Mouse (Mus musculus): ENCODE data around the gene Hoxb7. TPM values are rescaled to one million over a fixed set of nuclear protein-coding genes. Genes with fewer than 3 reads are reported as not detected.

Gene Hoxb7
- polyA plus RNA-seq, 1 experiment from 2014 or later, result 3.5 TPM

- Histone ChIP-seq H3K4me1 (ENCODE audit: insufficient read depth) (no peaks in the 10 kb centered on the region), H3K27me3 (ENCODE audit: insufficient read depth, low read length) (peaks cover 82% of the 10 kb centered on the region), H3K9me3 (ENCODE audit: low read depth, low read length) (no peaks in the 10 kb centered on the region), H3K9ac (peak overlapping the region; percentile 56), H3K4me2 (peak overlapping the region; percentile 84), H3K4me3 (ENCODE audit: low read depth, low read length) (peak overlapping the region; percentile 72), H3K27ac (ENCODE audit: low read depth) (peak overlapping the region; percentile 89), H3K36me3 (ENCODE audit: insufficient read depth) (peaks cover 14% of the 10 kb centered on the region)
- 14% methylated on average over 23 of the region's 23 CpGs for WGBS
- TF ChIP-seq CTCF (IDR thresholded peaks at IDR 0.05; ENCODE audit: low read depth), result no peak
- ATAC-seq (ENCODE audit: insufficient read depth) (no peak), DNase-seq (peak; percentile 56)
These were observed 16.1 kb downstream of the Hoxb7 start for GRCm38 (mm10) chr11:96302381-96303150.

GRCm38 (mm10) chr11:96303151-96304099 lies 17.0 kb downstream of the Hoxb7 start, which contains the start of gene Hoxb5:
Gene Hoxb5, plus strand, starts transcription at chr11:96303336.
- peaks cover 14% of the 10 kb centered on the region for H3K36me3 ChIP-seq (ENCODE audit: insufficient read depth)
- peak within 1 kb of the TSS; percentile 72 for H3K4me3 ChIP-seq (ENCODE audit: low read depth, low read length)
- H3K9ac ChIP-seq, result peak within 1 kb of the TSS; percentile 99
- H3K4me1 ChIP-seq (ENCODE audit: insufficient read depth), result no peaks in the 10 kb centered on the region
- H3K27me3 ChIP-seq (ENCODE audit: insufficient read depth, low read length), result peaks cover 81% of the 10 kb centered on the region
- H3K27ac ChIP-seq (ENCODE audit: low read depth), result peak within 1 kb of the TSS; percentile 100
- TF ChIP-seq CTCF (IDR thresholded peaks at IDR 0.05; ENCODE audit: low read depth), result peak; percentile 95
- DNase-seq (peak; percentile 97), ATAC-seq (ENCODE audit: insufficient read depth) (peak; percentile 76)
- under 1% methylated on average over 67 of the region's 69 CpGs for WGBS
- H3K9me3 ChIP-seq (ENCODE audit: low read depth, low read length), result no peaks in the 10 kb centered on the region
- H3K4me2 ChIP-seq, result peak within 1 kb of the TSS; percentile 84

- 1% methylated on average over 38 of the region's 38 CpGs for WGBS
- H3K4me2 ChIP-seq, result peak overlapping the region; percentile 84
- TF ChIP-seq CTCF (IDR thresholded peaks at IDR 0.05; ENCODE audit: low read depth), result no peak
- peak; percentile 59 for DNase-seq
- H3K9me3 ChIP-seq (ENCODE audit: low read depth, low read length), result no peaks in the 10 kb centered on the region
- H3K36me3 ChIP-seq (ENCODE audit: insufficient read depth), result peaks cover 14% of the 10 kb centered on the region
- H3K9ac ChIP-seq, result peak overlapping the region; percentile 99
- no peak for ATAC-seq (ENCODE audit: insufficient read depth)
- H3K4me1 ChIP-seq (ENCODE audit: insufficient read depth), result no peaks in the 10 kb centered on the region
- peak overlapping the region; percentile 100 for H3K27ac ChIP-seq (ENCODE audit: low read depth)
- H3K27me3 ChIP-seq (ENCODE audit: insufficient read depth, low read length), result peaks cover 72% of the 10 kb centered on the region
- peak overlapping the region; percentile 72 for H3K4me3 ChIP-seq (ENCODE audit: low read depth, low read length)
These were observed 18.2 kb downstream of the Hoxb7 start for GRCm38 (mm10) chr11:96304381-96305195.

DNA sequence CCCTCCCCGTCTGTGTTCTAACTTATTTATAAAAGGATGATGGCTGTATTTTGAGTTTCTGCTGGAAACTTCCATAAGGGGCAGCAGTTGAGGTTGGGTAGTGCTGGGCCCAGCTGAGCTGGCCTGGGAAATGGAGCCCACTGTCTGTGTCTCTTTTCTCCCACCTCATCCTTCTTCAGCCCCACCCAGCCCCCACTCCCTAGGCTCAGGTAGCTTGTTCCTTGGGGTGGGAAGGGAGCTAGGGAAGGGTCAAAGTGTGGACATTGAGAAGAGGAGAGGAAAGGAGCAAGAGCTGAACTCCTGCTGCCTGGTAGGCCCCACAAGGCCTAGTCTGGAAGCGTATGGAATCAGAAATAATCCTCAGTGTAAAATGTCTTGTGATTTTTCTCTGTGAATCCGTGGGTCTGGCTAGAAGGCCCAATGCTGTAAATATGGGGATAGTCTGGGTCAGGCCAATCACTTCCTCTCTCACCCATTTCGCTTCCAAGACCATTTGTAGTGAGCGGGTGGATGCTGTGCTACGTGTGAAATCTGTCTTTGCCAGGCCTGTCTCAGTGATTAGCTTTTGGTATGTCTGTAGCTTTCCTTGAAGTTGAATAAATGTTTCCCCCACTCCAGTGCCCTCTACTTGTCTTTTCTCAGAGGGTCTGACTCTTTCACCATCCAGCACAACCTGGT lies 19.2 kb downstream of the Hoxb7 start:
- no peaks in the 10 kb centered on the region for H3K9me3 ChIP-seq (ENCODE audit: low read depth, low read length)
- DNase-seq (peak; percentile 48), ATAC-seq (ENCODE audit: insufficient read depth) (no peak)
- peaks cover 65% of the 10 kb centered on the region for H3K27me3 ChIP-seq (ENCODE audit: insufficient read depth, low read length)
- no peaks in the 10 kb centered on the region for H3K4me1 ChIP-seq (ENCODE audit: insufficient read depth)
- H3K4me3 ChIP-seq (ENCODE audit: low read depth, low read length), result peak overlapping the region; percentile 72
- WGBS, result 32% methylated on average over 6 of the region's 6 CpGs
- no peak for TF ChIP-seq CTCF (IDR thresholded peaks at IDR 0.05; ENCODE audit: low read depth)
- H3K27ac ChIP-seq (ENCODE audit: low read depth), result peak overlapping the region; percentile 100
- peak overlapping the region; percentile 84 for H3K4me2 ChIP-seq
- H3K36me3 ChIP-seq (ENCODE audit: insufficient read depth), result peaks cover 14% of the 10 kb centered on the region
- H3K9ac ChIP-seq, result peak overlapping the region; percentile 99

GRCm38 (mm10) chr11:96306183-96306907 lies 19.9 kb downstream of the Hoxb7 start:
- Histone ChIP-seq H3K9ac (peak overlapping the region; percentile 99), H3K4me1 (ENCODE audit: insufficient read depth) (no peaks in the 10 kb centered on the region)
- DNase-seq, result peak; percentile 43

More at GRCm38 (mm10) chr11:96306183-96306907, 19.9 kb downstream of the Hoxb7 start:
- H3K27ac ChIP-seq (ENCODE audit: low read depth), result peak overlapping the region; percentile 100
- H3K27me3 ChIP-seq (ENCODE audit: insufficient read depth, low read length), result peaks cover 65% of the 10 kb centered on the region
- H3K4me2 ChIP-seq, result peak overlapping the region; percentile 84
- H3K4me3 ChIP-seq (ENCODE audit: low read depth, low read length), result peak overlapping the region; percentile 72
- H3K9me3 ChIP-seq (ENCODE audit: low read depth, low read length), result no peaks in the 10 kb centered on the region
- H3K36me3 ChIP-seq (ENCODE audit: insufficient read depth), result peaks cover 14% of the 10 kb centered on the region
- 20% methylated on average over 7 of the region's 7 CpGs for WGBS
- no peak for ATAC-seq (ENCODE audit: insufficient read depth)
- no peak for TF ChIP-seq CTCF (IDR thresholded peaks at IDR 0.05; ENCODE audit: low read depth)

All from lung, embryonic 14.5 days (tissue).